Mouse (Mus musculus) stomach, embryonic 15.5 days (tissue): Measurements from ENCODE around the gene Gm13090. TPM values are rescaled to one million over a fixed set of nuclear protein-coding genes. Genes with fewer than 3 reads are reported as not detected.

Source experiments
- ATAC-seq: fragments of 200-750 bp; cut with Nextera tagmentation; 2 replicates; pipeline ENCODE4 v1.8.0; 2017; ENCODE audit warnings: low read depth, moderate number of reproducible peaks, moderate TSS enrichment; ENCODE audit not compliant: insufficient read depth, low FRiP score
- H3K27ac ChIP-seq: fragments of 300-500 bp; sonication (generic); 2 replicates; pipeline ENCODE4 v1.5.1; 2015; ENCODE audit warnings: mild to moderate bottlenecking, inconsistent platforms
- H3K27me3 ChIP-seq: fragments of 300-500 bp; sonication (generic); replicated peaks from 2 replicates; pipeline ENCODE4 v1.6.1; 2015; ENCODE audit warnings: inconsistent platforms
- H3K36me3 ChIP-seq: fragments of 300-500 bp; sonication (generic); 2 replicates; pipeline ENCODE4 v1.6.1; 2015; ENCODE audit warnings: inconsistent platforms
- H3K4me1 ChIP-seq: fragments of 300-500 bp; sonication (generic); 2 replicates; pipeline ENCODE4 v1.6.1; 2015; ENCODE audit warnings: inconsistent platforms
- H3K4me2 ChIP-seq: fragments of 300-500 bp; sonication (generic); 2 replicates; pipeline ENCODE4 v1.6.1; 2015; ENCODE audit warnings: mild to moderate bottlenecking, inconsistent platforms
- H3K4me3 ChIP-seq: fragments of 300-500 bp; sonication (generic); replicated peaks from 2 replicates; pipeline ENCODE4 v1.5.1; 2015; ENCODE audit warnings: inconsistent platforms
- H3K9ac ChIP-seq: fragments of 300-500 bp; sonication (generic); 2 replicates; pipeline ENCODE4 v1.6.1; 2015; ENCODE audit warnings: inconsistent platforms
- H3K9me3 ChIP-seq: fragments of 300-500 bp; sonication (generic); 2 replicates; pipeline ENCODE4 v1.6.1; 2016; ENCODE audit warnings: inconsistent platforms
- WGBS: fragments of 180-500 bp; shearing (Covaris S2); methylation state at CpG from one replicate; pipeline ENCODE4 v1.1.7; 2015; 5-methylcytosine and 5-hydroxymethylcytosine counted together
- polyA plus RNA-seq: library from polyadenylated mRNA; unstranded; fragments of >200 nt; fragmentation: Nextera tagmentation; extraction: Ambion mirVana; gene quantifications from 2 replicates; pipeline ENCODE4 v1.2.1, GENCODE M21; 2015

Gene Gm13090
- polyA plus RNA-seq, 1 experiment from 2014 or later = not detected

DNA sequence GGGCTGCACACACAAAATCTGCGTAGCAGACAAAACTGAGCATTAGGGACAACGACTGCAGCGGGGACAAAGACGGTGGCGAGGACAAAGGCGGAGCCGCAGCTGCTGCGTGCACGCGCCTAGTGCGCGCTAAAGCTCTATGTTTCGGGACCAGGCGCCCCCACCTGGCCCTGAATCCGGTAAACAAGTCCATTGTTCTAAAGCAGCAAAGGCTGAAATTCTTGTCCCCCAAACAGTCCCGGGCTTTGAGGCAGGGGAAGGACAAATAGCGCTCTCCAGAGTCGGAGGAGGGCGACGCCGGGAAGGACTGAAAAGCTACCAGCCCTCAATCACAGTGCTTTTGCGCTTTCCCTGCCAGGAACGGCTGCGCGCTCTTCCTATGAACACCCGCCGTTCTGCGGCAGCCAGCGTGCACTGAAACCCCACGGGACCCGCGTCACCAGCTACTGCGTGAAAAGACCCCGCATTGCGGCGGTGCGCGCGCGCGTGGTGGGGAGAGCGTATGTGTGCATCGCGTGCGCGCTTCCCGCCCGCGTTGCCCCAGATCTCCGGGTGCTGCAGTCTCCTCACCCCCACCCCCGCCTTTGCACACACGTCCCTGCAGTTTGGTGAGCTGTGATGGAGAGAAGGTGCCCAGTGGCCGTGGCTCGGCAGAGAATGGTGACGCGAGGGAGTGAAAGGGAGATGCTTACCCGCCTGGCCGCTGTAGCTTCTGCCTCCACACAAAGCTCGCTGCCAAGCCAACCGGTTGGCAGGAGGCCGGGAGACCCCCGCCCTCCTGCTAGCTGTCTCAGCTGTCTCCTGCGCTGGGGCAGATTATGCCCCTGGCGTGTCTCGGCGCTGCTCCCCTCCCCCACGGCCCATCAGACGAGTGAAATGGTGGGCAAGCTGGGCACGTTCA, 39.5 kb downstream of the Gm13090 start:
- H3K36me3 ChIP-seq = no peaks in the 10 kb centered on the region
- peaks cover 18% of the 10 kb centered on the region for H3K4me1 ChIP-seq
- peak overlapping the region; percentile 99 for H3K4me2 ChIP-seq
- ATAC-seq = peak; percentile 46; the same call in 1 of the 2 replicates
- H3K4me3 ChIP-seq = peak overlapping the region; percentile 61
- under 1% methylated on average over 69 of the region's 69 CpGs for WGBS
- H3K27me3 ChIP-seq = 0 out of 2 replicates have a peak, but pooled peaks cover 9% of the 10 kb centered on the region
- H3K9ac ChIP-seq = peak overlapping the region; percentile 57
- no peaks in the 10 kb centered on the region for H3K9me3 ChIP-seq
- peak overlapping the region; percentile 50 for H3K27ac ChIP-seq

GRCm38 (mm10) chr4:151129725-151130557, 40.6 kb downstream of the Gm13090 start:
- Histone ChIP-seq H3K4me3 (peak overlapping the region; percentile 61), H3K27me3 (0 out of 2 replicates have a peak, but pooled peaks cover 9% of the 10 kb centered on the region), H3K9me3 (no peaks in the 10 kb centered on the region), H3K27ac (no peak overlapping the region), H3K4me2 (peak overlapping the region; percentile 99), H3K36me3 (no peaks in the 10 kb centered on the region), H3K4me1 (peaks cover 18% of the 10 kb centered on the region), H3K9ac (no peak overlapping the region)
- WGBS = 65% methylated on average over 16 of the region's 16 CpGs
- no peak for ATAC-seq

- Histone ChIP-seq H3K9me3 (no peaks in the 10 kb centered on the region), H3K27me3 (0 out of 2 replicates have a peak, but pooled peaks cover 9% of the 10 kb centered on the region), H3K9ac (no peak overlapping the region), H3K27ac (no peak overlapping the region), H3K4me2 (no peak overlapping the region), H3K4me1 (peaks cover 18% of the 10 kb centered on the region), H3K4me3 (no peak overlapping the region), H3K36me3 (no peaks in the 10 kb centered on the region)
- WGBS = 61% methylated on average over 9 of the region's 9 CpGs
- no peak for ATAC-seq
These were observed 41.6 kb downstream of the Gm13090 start for GRCm38 (mm10) chr4:151130756-151131490.

- Histone ChIP-seq H3K27me3 (0 out of 2 replicates have a peak, but pooled peaks cover 9% of the 10 kb centered on the region), H3K4me1 (peaks cover 18% of the 10 kb centered on the region), H3K9ac (no peak overlapping the region), H3K4me3 (no peak overlapping the region), H3K9me3 (no peaks in the 10 kb centered on the region), H3K4me2 (no peak overlapping the region), H3K36me3 (no peaks in the 10 kb centered on the region), H3K27ac (no peak overlapping the region)
- no peak for ATAC-seq
- WGBS = 52% methylated on average over 9 of the region's 9 CpGs
These were observed 43.1 kb downstream of the Gm13090 start for GRCm38 (mm10) chr4:151132493-151132892.

GRCm38 (mm10) chr4:151133760-151134159, 44.4 kb downstream of the Gm13090 start:
- no peak for ATAC-seq
- no peak overlapping the region for H3K4me3 ChIP-seq
- H3K27me3 ChIP-seq = 0 out of 2 replicates have a peak, but pooled peaks cover 9% of the 10 kb centered on the region
- no peak overlapping the region for H3K27ac ChIP-seq
- WGBS = 55% methylated on average over 4 of the region's 4 CpGs
- no peaks in the 10 kb centered on the region for H3K9me3 ChIP-seq
- H3K4me1 ChIP-seq = peaks cover 21% of the 10 kb centered on the region
- no peak overlapping the region for H3K4me2 ChIP-seq
- no peaks in the 10 kb centered on the region for H3K36me3 ChIP-seq
- H3K9ac ChIP-seq = no peak overlapping the region

- H3K9me3 ChIP-seq = no peaks in the 10 kb centered on the region
- WGBS = 75% methylated on average over 8 of the region's 8 CpGs
These were observed 46.1 kb downstream of the Gm13090 start for GRCm38 (mm10) chr4:151135491-151135890.

GRCm38 (mm10) chr4:151137701-151138100, 48.3 kb downstream of the Gm13090 start:
- H3K36me3 ChIP-seq = no peaks in the 10 kb centered on the region
- no peak overlapping the region for H3K27ac ChIP-seq
- no peak overlapping the region for H3K9ac ChIP-seq
- 57% methylated on average over 5 of the region's 5 CpGs for WGBS
- H3K4me3 ChIP-seq = no peak overlapping the region
- peaks cover 15% of the 10 kb centered on the region for H3K27me3 ChIP-seq
- no peak for ATAC-seq
- no peak overlapping the region for H3K4me2 ChIP-seq
- peaks cover 22% of the 10 kb centered on the region for H3K4me1 ChIP-seq
- H3K9me3 ChIP-seq = no peaks in the 10 kb centered on the region

More at GRCm38 (mm10) chr4:151135491-151135890, 46.1 kb downstream of the Gm13090 start:
- H3K4me2 ChIP-seq = no peak overlapping the region
- H3K36me3 ChIP-seq = no peaks in the 10 kb centered on the region
- peaks cover 19% of the 10 kb centered on the region for H3K4me1 ChIP-seq
- H3K9ac ChIP-seq = no peak overlapping the region
- peaks cover 10% of the 10 kb centered on the region for H3K27me3 ChIP-seq
- no peak overlapping the region for H3K4me3 ChIP-seq
- ATAC-seq = no peak
- no peak overlapping the region for H3K27ac ChIP-seq

DNA sequence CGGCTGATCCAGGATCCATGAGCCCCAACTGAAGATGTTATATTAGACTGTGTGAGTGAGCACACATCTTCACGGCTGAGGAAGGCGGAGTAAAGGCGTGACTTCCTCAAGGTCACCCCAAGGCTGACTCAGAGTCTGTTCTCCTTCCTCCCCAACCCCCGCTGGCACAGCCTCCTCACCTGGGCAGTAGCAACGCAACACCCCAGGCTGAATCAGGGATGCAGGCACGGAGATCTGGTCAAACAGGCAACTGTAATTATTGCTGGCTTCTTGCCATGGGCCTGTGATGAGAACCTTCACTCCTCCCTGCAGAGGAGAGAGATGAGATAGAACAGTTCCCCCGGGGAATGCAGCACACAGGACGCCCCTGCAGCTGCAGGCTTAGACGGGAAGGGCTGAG, 48.8 kb downstream of the Gm13090 start:
- Histone ChIP-seq H3K9me3 (no peaks in the 10 kb centered on the region), H3K4me3 (no peak overlapping the region), H3K4me1 (peaks cover 17% of the 10 kb centered on the region), H3K27me3 (peaks cover 15% of the 10 kb centered on the region), H3K36me3 (no peaks in the 10 kb centered on the region), H3K4me2 (no peak overlapping the region), H3K9ac (no peak overlapping the region), H3K27ac (no peak overlapping the region)
- WGBS = 18% methylated on average over 10 of the region's 10 CpGs
- no peak for ATAC-seq

- 30% methylated on average over 2 of the region's 2 CpGs for whole genome bisulfite sequencing
- no peaks in the 10 kb centered on the region for H3K9me3 ChIP-seq
- ATAC-seq = no peak
- H3K4me2 ChIP-seq = no peak overlapping the region
- no peak overlapping the region for H3K4me3 ChIP-seq
- H3K36me3 ChIP-seq = no peaks in the 10 kb centered on the region
- H3K9ac ChIP-seq = no peak overlapping the region
- H3K27ac ChIP-seq = no peak overlapping the region
- peaks cover 15% of the 10 kb centered on the region for H3K27me3 ChIP-seq
- peaks cover 17% of the 10 kb centered on the region for H3K4me1 ChIP-seq
These were observed 49.2 kb downstream of the Gm13090 start for GRCm38 (mm10) chr4:151138586-151138985.

- 7% methylated on average over 20 of the region's 20 CpGs for WGBS
- H3K9me3 ChIP-seq = no peaks in the 10 kb centered on the region
- H3K9ac ChIP-seq = no peak overlapping the region
- peaks cover 15% of the 10 kb centered on the region for H3K27me3 ChIP-seq
- 0 out of 2 replicates have a peak, but pooled peaks have one; percentile 5 for ATAC-seq
- no peaks in the 10 kb centered on the region for H3K36me3 ChIP-seq
- H3K27ac ChIP-seq = no peak overlapping the region
- H3K4me2 ChIP-seq = peak overlapping the region; percentile 37; the same call in 1 of the 2 replicates
- no peak overlapping the region for H3K4me3 ChIP-seq
- peaks cover 17% of the 10 kb centered on the region for H3K4me1 ChIP-seq
These were observed 49.9 kb downstream of the Gm13090 start for GRCm38 (mm10) chr4:151139053-151139840.
